Mouse (Mus musculus): Measurements from ENCODE around the gene Mbnl3.

DNA sequence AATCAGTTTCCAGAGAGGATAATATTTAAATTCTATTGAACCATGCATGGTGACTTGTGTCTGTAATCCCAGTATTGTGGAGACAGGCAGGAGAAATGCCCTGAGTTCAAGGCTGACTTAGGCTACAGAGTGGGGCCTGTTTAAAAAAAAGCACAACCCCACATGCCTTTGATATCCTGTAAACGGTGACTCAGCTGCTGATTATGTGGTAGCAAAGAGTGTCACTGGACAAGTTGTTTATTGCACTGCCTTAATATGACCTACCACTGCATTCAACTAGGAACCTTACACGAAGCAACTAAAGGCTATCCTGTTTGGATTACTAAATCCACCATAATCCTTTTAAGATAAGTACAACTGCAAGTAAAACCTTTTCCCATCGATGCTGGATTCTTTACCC is 66.3 kb downstream of the Mbnl3 start:
- no peak for TF ChIP-seq CTCF (IDR thresholded peaks at IDR 0.05; ENCODE audit: low read depth, low read length)
- no peak for TF ChIP-seq GATA1 (IDR thresholded peaks at IDR 0.05; ENCODE audit: borderline replicate concordance, low read length)
- no peak for TF ChIP-seq TAL1 (conservative IDR thresholded peaks at IDR 0.05; ENCODE audit: low read depth, low read length)

Data from G1E (cell line).